Mouse (Mus musculus): ENCODE results near the gene Actl11. TPM values are rescaled to one million over a fixed set of nuclear protein-coding genes. Genes with fewer than 3 reads are reported as not detected.
A peak's percentile ranks its signal among the peaks of the same experiment; 100 is the strongest.

The Actl11 gene
- total RNA-seq, 4 experiments from 2014 or later: not detected

GRCm38 (mm10) chr9:107919441-107919840 lies 8.8 kb upstream of the Actl11 start:
- no peak for DNase-seq (ENCODE audit: low spot score in 2 of 2)

GRCm38 (mm10) chr9:107923021-107923420 lies 5.2 kb upstream of the Actl11 start:
- peak in 1 of 2 experiments; percentile 23 for DNase-seq (ENCODE audit: low spot score in 2 of 2)

- peak; percentile 34 to 59 for DNase-seq (ENCODE audit: low spot score in 2 of 2)
These were observed 4.3 kb upstream of the Actl11 start for GRCm38 (mm10) chr9:107923956-107924355.

- DNase-seq (ENCODE audit: low spot score in 2 of 2): no peak
These were observed 3.0 kb upstream of the Actl11 start for GRCm38 (mm10) chr9:107925251-107925650.

GRCm38 (mm10) chr9:107926920-107927420 lies 1.3 kb upstream of the Actl11 start:
- no peak for DNase-seq (ENCODE audit: low spot score in 2 of 2)

GRCm38 (mm10) chr9:107927749-107928148 lies 520 bp upstream of the Actl11 start:
- no peak for DNase-seq (ENCODE audit: low spot score in 2 of 2)

GRCm38 (mm10) chr9:107932221-107932620 lies 4.0 kb downstream of the Actl11 start:
- no peak for DNase-seq (ENCODE audit: low spot score in 2 of 2)

GRCm38 (mm10) chr9:107934146-107934545 lies 5.9 kb downstream of the Actl11 start:
- DNase-seq (ENCODE audit: low spot score in 2 of 2): no peak

- DNase-seq (ENCODE audit: low spot score in 2 of 2): no peak
These were observed 7.1 kb downstream of the Actl11 start, which contains the start of gene Camkv for GRCm38 (mm10) chr9:107935374-107935773. TSS of gene Camkv (plus strand) at chr9:107935674.

- DNase-seq (ENCODE audit: low spot score in 2 of 2): no peak
These were observed 7.5 kb downstream of the Actl11 start for GRCm38 (mm10) chr9:107935790-107936214.

GRCm38 (mm10) chr9:107936215-107936822 lies 8.1 kb downstream of the Actl11 start:
- DNase-seq (ENCODE audit: low spot score in 2 of 2): no peak

GRCm38 (mm10) chr9:107936831-107937230 lies 8.6 kb downstream of the Actl11 start:
- DNase-seq (ENCODE audit: low spot score in 2 of 2): no peak

- DNase-seq (ENCODE audit: low spot score in 2 of 2): peak; percentile 21 to 48
These were observed 19.2 kb downstream of the Actl11 start for GRCm38 (mm10) chr9:107947241-107948194.

GRCm38 (mm10) chr9:107949184-107949921 lies 21.1 kb downstream of the Actl11 start:
- no peak for DNase-seq (ENCODE audit: low spot score in 2 of 2)

- DNase-seq (ENCODE audit: low spot score in 2 of 2): no peak
These were observed 21.6 kb downstream of the Actl11 start, which contains the start of gene Traip for GRCm38 (mm10) chr9:107949922-107950235. TSS of gene Traip (plus strand) at chr9:107950136.

- peak; percentile 86 to 89 for DNase-seq (ENCODE audit: low spot score in 2 of 2)
These were observed 22.4 kb downstream of the Actl11 start for GRCm38 (mm10) chr9:107950460-107951355.

- peak; percentile 30 to 34 for DNase-seq (ENCODE audit: low spot score in 2 of 2)
These were observed 27.5 kb downstream of the Actl11 start for GRCm38 (mm10) chr9:107955613-107956289.

- no peak for DNase-seq (ENCODE audit: low spot score in 2 of 2)
These were observed 28.9 kb downstream of the Actl11 start for GRCm38 (mm10) chr9:107957141-107957540.

GRCm38 (mm10) chr9:107959896-107960295 lies 31.6 kb downstream of the Actl11 start:
- no peak for DNase-seq (ENCODE audit: low spot score in 2 of 2)

- no peak for DNase-seq (ENCODE audit: low spot score in 2 of 2)
These were observed 32.7 kb downstream of the Actl11 start for GRCm38 (mm10) chr9:107960928-107961327.
